Mouse (Mus musculus) urinary bladder, postnatal 0 days (tissue): ENCODE measurements around the gene Stox1. TPM values are rescaled to one million over a fixed set of nuclear protein-coding genes. Genes with fewer than 3 reads are reported as not detected.

Experiments used
- microRNA-seq: library from miRNA; unstranded; fragments of <30 nt; microRNA quantifications from one replicate; pipeline ENCODE4, GENCODE M21; 2016
- polyA plus RNA-seq: library from polyadenylated mRNA; unstranded; fragments of >200 nt; fragmentation: Nextera tagmentation; extraction: Ambion mirVana; gene quantifications from 2 replicates; pipeline ENCODE4 v1.2.1, GENCODE M21; 2015

Stox1 gene
- 0.55 and 0.79 TPM in 2 replicates for polyA plus RNA-seq

GRCm38 (mm10) chr10:62725771-62726687 lies at the start of gene Stox1:
Stox1 (minus strand) TSS chr10:62726128.

GRCm38 (mm10) chr10:62650881-62651810 lies 74.8 kb downstream of the Stox1 start, which contains the start of gene Ddx50:
Ddx50 (minus strand) TSS chr10:62651218.

Small RNA genes within 50 kb of the gene (microRNA-seq; reads per million reads assigned to microRNA genes)
- not detected for gene Mir7215

Other genes starting within 250 kb of the Stox1 start
- gene Vps26a, start 239.3 kb downstream of the Stox1 start, polyA plus RNA-seq, result 43.3 and 49.1 TPM in 2 replicates
- 51.5 and 423 TPM in 2 replicates for gene Srgn, start 198.7 kb downstream of the Stox1 start, polyA plus RNA-seq
- gene Kif1bp, start 147.7 kb downstream of the Stox1 start, polyA plus RNA-seq, result 16.7 and 20.4 TPM in 2 replicates
- gene Ddx21, start 123.8 kb downstream of the Stox1 start, polyA plus RNA-seq, result 10.8 and 13.6 TPM in 2 replicates
- 79.9 and 107 TPM in 2 replicates for gene Ddx50, start 74.9 kb downstream of the Stox1 start, polyA plus RNA-seq
- gene Ccar1, start 66.2 kb upstream of the Stox1 start, polyA plus RNA-seq, result 54.2 and 56.2 TPM in 2 replicates
- gene Tet1, start 182.9 kb upstream of the Stox1 start, polyA plus RNA-seq, result 7.1 and 7.8 TPM in 2 replicates
- 12.7 and 13.8 TPM in 2 replicates for gene Slc25a16, start 194.5 kb upstream of the Stox1 start, polyA plus RNA-seq
- gene Dna2, start 220.9 kb upstream of the Stox1 start, polyA plus RNA-seq, result 2.9 and 4.0 TPM in 2 replicates